Mouse (Mus musculus): ENCODE data around the gene Gm7247. TPM values are rescaled to one million over a fixed set of nuclear protein-coding genes. Genes with fewer than 3 reads are reported as not detected.

The Gm7247 gene
- total RNA-seq (2014; rRNA removed) (not detected in 2 replicates), polyA plus RNA-seq (2015; fragmentation: Nextera tagmentation; extraction: Ambion mirVana) (not detected in 2 replicates)

DNA sequence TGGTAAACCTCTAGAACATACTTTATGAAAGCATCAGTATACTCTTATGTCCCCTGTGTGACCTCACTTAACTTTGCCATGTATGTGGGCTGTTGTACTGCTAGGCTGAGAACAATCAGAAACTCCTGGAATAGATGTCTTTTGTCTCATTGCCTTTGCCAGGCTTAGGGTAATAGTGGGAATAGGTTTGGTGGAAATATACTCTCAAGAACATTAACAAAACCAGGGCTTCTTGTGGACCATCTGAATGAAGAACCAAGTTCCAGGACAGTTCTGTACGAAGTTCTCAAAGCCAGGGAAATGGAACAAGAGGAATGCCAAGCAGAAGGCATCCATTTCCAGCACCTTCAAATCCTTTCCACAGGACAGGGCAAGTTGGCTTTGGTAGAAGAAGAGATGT lies at the start of gene Gm7247:
Gm7247 (plus strand) TSS at position 301 of the 400 bp plus-strand sequence.
- TF ChIP-seq CTCF (IDR thresholded peaks at IDR 0.05; ENCODE audit: low read depth) = no peak
- 90% methylated on average over 1 of the region's 1 CpGs for WGBS

DNA sequence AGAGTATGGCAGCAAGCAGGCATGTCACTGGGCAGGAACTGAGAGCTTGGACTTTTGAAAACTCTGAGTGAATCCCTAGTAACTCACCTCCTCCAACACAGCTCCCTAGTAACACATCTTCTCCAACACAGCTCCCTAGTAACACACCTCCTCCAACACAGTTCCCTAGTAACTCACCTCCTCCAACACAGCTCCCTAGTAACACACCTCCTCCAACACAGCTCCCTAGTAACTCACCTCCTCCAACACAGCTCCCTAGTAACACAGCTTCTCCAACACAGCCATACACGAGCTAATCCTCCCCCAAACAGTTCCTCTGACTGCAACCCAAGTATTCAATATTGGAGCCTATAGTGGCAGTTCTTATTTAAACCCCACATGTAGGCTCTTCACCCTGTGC lies 37.6 kb upstream of the Gm7247 start:
- 58% methylated on average over 1 of the region's 1 CpGs for WGBS
- H3K9ac ChIP-seq = no peak overlapping the region
- no peaks in the 10 kb centered on the region for H3K36me3 ChIP-seq (ENCODE audit: insufficient read depth)
- no peak for TF ChIP-seq CTCF (IDR thresholded peaks at IDR 0.05; ENCODE audit: low read depth)
- H3K27ac ChIP-seq (ENCODE audit: low read depth, low read length) = no peak overlapping the region
- no peaks in the 10 kb centered on the region for H3K27me3 ChIP-seq (ENCODE audit: insufficient read depth, low read length)
- no peak for DNase-seq
- no peak overlapping the region for H3K4me2 ChIP-seq (ENCODE audit: low read depth)
- no peaks in the 10 kb centered on the region for H3K4me1 ChIP-seq (ENCODE audit: insufficient read depth)
- 0 out of 2 replicates have a peak, but pooled peaks have one; percentile 12 for ATAC-seq
- no peak overlapping the region for H3K4me3 ChIP-seq (ENCODE audit: low read depth, low read length)
- no peaks in the 10 kb centered on the region for H3K9me3 ChIP-seq (ENCODE audit: low read length)

More for the DNA sequence above, at the start of gene Gm7247:
- Histone ChIP-seq H3K36me3 (ENCODE audit: insufficient read depth) (no peaks in the 10 kb centered on the region), H3K4me1 (ENCODE audit: insufficient read depth) (no peaks in the 10 kb centered on the region), H3K4me2 (ENCODE audit: low read depth) (no peak within 1 kb of the TSS), H3K9ac (no peak within 1 kb of the TSS), H3K27me3 (ENCODE audit: insufficient read depth, low read length) (no peaks in the 10 kb centered on the region), H3K9me3 (ENCODE audit: low read length) (no peaks in the 10 kb centered on the region), H3K4me3 (ENCODE audit: low read depth, low read length) (no peak within 1 kb of the TSS), H3K27ac (ENCODE audit: low read depth, low read length) (no peak within 1 kb of the TSS)
- no peak for DNase-seq
- ATAC-seq = no peak

DNA sequence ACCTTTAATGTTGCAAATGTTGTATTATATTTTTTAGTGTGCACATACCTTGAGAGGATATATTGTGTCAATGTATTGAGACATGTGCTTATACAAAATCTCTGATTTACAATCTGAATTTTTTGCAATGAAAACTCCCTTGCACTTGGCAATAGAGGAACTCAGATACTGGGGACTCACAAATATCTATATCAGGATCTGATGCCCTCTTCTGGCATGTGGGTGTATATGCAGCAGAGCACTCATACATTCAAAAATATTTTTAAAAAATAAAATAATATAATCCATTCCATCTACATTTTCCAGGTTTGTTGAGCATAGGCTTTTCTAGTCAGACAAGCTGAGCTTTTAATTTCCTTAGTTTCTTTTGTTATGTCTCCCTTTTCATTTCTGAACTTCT lies 15.5 kb upstream of the Gm7247 start:
- Histone ChIP-seq H3K4me2 (ENCODE audit: low read depth) (no peak overlapping the region), H3K27me3 (ENCODE audit: insufficient read depth, low read length) (no peaks in the 10 kb centered on the region), H3K9me3 (ENCODE audit: low read length) (no peaks in the 10 kb centered on the region), H3K36me3 (ENCODE audit: insufficient read depth) (no peaks in the 10 kb centered on the region), H3K4me1 (ENCODE audit: insufficient read depth) (no peaks in the 10 kb centered on the region), H3K27ac (ENCODE audit: low read depth, low read length) (no peak overlapping the region), H3K4me3 (ENCODE audit: low read depth, low read length) (no peak overlapping the region), H3K9ac (no peak overlapping the region)
- peak; percentile 35 for TF ChIP-seq CTCF (IDR thresholded peaks at IDR 0.05; ENCODE audit: low read depth)
- ATAC-seq = no peak
- no peak for DNase-seq

DNA sequence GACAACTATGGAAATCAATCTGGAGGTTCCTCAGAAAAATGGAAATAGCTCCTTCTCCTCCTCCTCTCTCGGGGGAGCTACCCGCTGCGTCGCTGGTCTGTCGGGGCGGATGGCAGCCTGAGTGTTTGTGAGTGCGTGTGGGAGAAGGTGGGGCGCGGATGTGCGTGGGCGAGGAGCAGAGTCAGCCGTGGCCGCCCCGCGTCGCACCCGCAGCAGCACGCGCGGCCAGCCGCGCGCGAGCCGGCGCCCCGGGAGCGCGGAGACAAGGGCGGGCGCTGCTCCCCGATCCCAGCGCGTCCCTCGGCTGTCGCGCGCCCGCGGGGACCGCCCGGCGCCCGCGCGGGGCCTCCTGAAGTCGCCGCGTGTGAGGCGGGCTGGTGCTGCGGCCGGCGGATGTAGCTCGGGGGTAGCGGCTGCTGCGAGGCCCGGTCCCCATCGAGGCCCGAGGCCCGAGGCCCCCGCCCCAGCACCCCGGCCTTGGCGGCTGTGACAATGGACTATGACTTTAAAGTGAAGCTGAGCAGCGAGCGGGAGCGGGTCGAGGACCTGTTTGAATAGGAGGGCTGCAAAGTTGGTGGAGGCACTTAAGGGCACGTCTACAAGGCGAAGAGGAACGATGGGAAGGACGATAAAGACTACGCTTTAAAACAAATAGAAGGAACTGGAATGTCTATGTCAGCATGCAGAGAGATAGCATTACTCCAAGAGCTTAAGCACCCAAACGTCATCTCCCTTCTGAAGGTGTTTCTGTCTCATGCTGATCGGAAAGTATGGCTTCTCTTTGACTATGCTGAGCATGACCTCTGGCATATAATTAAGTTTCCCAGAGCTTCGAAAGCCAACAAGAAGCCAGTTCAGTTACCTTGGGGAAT lies 3.2 kb upstream of the Gm7247 start:
- no peak for TF ChIP-seq CTCF (IDR thresholded peaks at IDR 0.05; ENCODE audit: low read depth)
- ATAC-seq (peak; percentile 96), DNase-seq (peak; percentile 55)
- Histone ChIP-seq H3K36me3 (ENCODE audit: insufficient read depth) (no peaks in the 10 kb centered on the region), H3K4me1 (ENCODE audit: insufficient read depth) (no peaks in the 10 kb centered on the region), H3K9me3 (ENCODE audit: low read length) (no peaks in the 10 kb centered on the region), H3K4me3 (ENCODE audit: low read depth, low read length) (peak overlapping the region; percentile 44), H3K27me3 (ENCODE audit: insufficient read depth, low read length) (no peaks in the 10 kb centered on the region), H3K27ac (ENCODE audit: low read depth, low read length) (0 out of 2 replicates have a peak overlapping the region, but pooled peaks have one; percentile 9), H3K4me2 (ENCODE audit: low read depth) (peak overlapping the region; percentile 83), H3K9ac (peak overlapping the region; percentile 64)
- 4% methylated on average over 68 of the region's 75 CpGs for WGBS

DNA sequence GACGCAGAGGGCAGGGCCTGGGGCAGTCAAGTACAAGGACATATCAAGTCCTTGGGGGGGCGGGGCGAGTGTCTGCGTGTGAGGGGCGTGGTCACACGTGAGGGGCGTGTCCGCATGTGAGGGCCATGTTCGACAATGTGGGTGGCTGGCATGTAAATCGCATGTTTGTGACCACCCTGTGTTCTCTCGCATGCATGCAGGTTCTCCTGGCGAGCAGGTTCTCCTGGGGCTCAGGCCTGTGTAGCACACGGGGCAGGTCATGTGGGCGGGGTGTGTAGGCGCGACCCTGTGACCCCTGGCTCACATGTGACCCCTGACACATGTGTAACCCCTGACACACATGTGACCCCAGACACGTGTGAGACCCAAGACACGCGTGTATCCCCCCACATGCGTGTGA lies 21.2 kb downstream of the Gm7247 start:
- 97% methylated on average over 20 of the region's 20 CpGs for WGBS
- TF ChIP-seq CTCF (IDR thresholded peaks at IDR 0.05; ENCODE audit: low read depth) = no peak
- DNase-seq (no peak), ATAC-seq (no peak)
- Histone ChIP-seq H3K9me3 (ENCODE audit: low read length) (peaks cover 8% of the 10 kb centered on the region; the same call in 1 of the 2 replicates), H3K9ac (no peak overlapping the region), H3K4me1 (ENCODE audit: insufficient read depth) (no peaks in the 10 kb centered on the region), H3K4me3 (ENCODE audit: low read depth, low read length) (no peak overlapping the region), H3K36me3 (ENCODE audit: insufficient read depth) (no peaks in the 10 kb centered on the region), H3K27me3 (ENCODE audit: insufficient read depth, low read length) (no peaks in the 10 kb centered on the region), H3K27ac (ENCODE audit: low read depth, low read length) (no peak overlapping the region), H3K4me2 (ENCODE audit: low read depth) (no peak overlapping the region)

DNA sequence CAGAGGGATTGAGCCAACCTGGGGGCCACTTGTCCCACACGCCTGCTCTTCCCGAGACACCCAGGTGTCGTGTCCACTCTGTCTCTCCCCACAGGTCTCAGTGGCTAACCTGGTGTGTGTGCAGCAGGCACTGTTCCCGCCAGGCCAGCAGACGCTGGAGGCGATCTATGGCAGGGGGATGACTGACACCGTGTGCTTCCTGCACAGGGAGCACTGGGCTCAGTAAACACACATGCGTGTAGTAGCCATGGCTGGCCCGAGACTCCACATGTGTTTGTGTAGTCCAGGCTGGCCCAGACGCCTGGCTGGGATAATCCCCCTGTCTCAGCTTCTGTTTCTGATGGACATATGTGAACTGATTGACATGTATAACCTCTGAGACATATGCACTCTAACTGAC lies 22.8 kb downstream of the Gm7247 start:
- peak; percentile 36; the same call in 1 of the 2 replicates for ATAC-seq
- no peaks in the 10 kb centered on the region for H3K27me3 ChIP-seq (ENCODE audit: insufficient read depth, low read length)
- no peaks in the 10 kb centered on the region for H3K4me1 ChIP-seq (ENCODE audit: insufficient read depth)
- WGBS = over 99% methylated on average over 10 of the region's 10 CpGs
- peaks cover 8% of the 10 kb centered on the region; the same call in 1 of the 2 replicates for H3K9me3 ChIP-seq (ENCODE audit: low read length)
- no peak overlapping the region for H3K9ac ChIP-seq
- no peaks in the 10 kb centered on the region for H3K36me3 ChIP-seq (ENCODE audit: insufficient read depth)
- DNase-seq = no peak
- no peak overlapping the region for H3K4me3 ChIP-seq (ENCODE audit: low read depth, low read length)
- no peak overlapping the region for H3K27ac ChIP-seq (ENCODE audit: low read depth, low read length)
- no peak overlapping the region for H3K4me2 ChIP-seq (ENCODE audit: low read depth)
- TF ChIP-seq CTCF (IDR thresholded peaks at IDR 0.05; ENCODE audit: low read depth) = no peak

DNA sequence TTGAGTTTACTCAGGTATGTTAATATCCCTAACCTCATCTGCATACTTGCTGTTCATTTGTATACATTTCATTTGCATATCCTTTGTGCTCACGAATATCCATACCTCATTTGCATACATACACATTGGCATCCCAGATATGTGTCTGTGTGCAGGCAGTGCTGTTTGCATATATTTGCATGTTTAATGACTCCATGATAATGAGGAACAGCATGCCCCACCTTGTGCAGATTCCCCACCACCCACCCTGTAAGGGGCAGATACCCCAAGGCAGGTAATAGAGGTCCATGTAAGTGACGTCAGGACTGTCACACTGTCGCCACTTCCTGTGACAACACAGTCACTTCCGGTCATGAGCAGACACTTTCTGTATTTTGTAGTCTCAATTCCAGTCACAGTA lies 24.2 kb downstream of the Gm7247 start:
- WGBS = 59% methylated on average over 4 of the region's 4 CpGs

More for the DNA sequence above, 24.2 kb downstream of the Gm7247 start:
- H3K27me3 ChIP-seq (ENCODE audit: insufficient read depth, low read length) = no peaks in the 10 kb centered on the region
- no peaks in the 10 kb centered on the region for H3K4me1 ChIP-seq (ENCODE audit: insufficient read depth)
- no peak overlapping the region for H3K4me2 ChIP-seq (ENCODE audit: low read depth)
- ATAC-seq (peak; percentile 80), DNase-seq (peak; percentile 28)
- H3K27ac ChIP-seq (ENCODE audit: low read depth, low read length) = no peak overlapping the region
- H3K36me3 ChIP-seq (ENCODE audit: insufficient read depth) = no peaks in the 10 kb centered on the region
- H3K4me3 ChIP-seq (ENCODE audit: low read depth, low read length) = no peak overlapping the region
- no peak for TF ChIP-seq CTCF (IDR thresholded peaks at IDR 0.05; ENCODE audit: low read depth)
- peaks cover 8% of the 10 kb centered on the region; the same call in 1 of the 2 replicates for H3K9me3 ChIP-seq (ENCODE audit: low read length)
- no peak overlapping the region for H3K9ac ChIP-seq
